8 mouse cellular contexts compared by ENCODE assay signal in the genomic region with DNA sequence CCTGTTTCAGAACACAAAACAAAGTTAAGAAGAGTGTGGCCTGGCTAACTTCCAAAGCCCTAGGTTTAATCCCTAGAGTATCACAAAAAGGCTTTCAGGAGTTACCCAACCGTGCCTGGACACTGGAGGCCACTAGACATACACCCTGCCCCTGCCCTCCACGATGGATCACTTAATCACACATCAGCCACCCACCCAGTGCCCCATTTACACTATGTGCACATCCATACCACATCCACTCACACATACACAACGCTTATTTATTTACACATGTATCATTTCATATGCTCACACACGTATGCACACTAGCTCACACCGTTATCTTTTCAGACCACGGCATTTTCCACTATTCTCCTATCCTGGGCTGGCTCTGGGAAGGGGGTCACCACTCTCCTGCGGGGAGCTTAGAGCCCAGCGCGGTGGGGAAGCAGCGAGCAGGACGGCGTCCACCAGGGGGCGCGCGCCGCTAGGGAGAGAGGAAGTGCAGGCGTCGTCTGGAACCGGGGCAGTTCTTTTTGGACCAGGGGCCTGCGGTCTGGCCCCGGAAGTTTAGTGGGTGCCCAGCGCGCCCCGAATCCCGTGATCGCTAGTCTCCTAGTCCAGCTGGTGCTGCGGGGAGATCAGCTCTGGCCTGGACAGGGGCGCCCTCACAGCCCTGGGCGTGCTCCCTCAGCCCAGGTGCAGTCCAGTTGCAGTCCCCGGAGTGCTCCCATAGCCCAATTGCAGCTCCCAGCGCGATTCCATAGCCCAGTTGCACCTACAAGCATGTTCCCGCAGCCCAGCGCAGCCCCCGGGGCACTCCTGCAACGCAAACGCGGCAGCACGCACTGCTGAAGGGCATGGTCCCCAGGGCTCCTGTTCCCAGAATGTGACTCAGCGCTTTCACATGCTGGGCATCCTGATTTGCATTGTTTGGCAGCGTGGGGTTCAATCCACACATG. TPM values are rescaled to one million over a fixed set of nuclear protein-coding genes. Genes with fewer than 3 reads are reported as not detected.
DNase-seq lines count a peak whose midpoint lies in the region; ATAC-seq and TF ChIP-seq lines count a peak whose summit lies in the region.

No protein-coding gene starts in this region.

- no peaks in the 10 kb centered on the region for H3K79me2 ChIP-seq in MEL (ENCODE audit: control insufficient read depth, insufficient read depth, low read length, poor library complexity)

- TF ChIP-seq RAD21 in MEL (IDR thresholded peaks at IDR 0.05; ENCODE audit: low read depth, low read length) = peak; percentile 96

- WGBS in cerebellum, adult 2 months = 3% methylated on average over 41 of the region's 41 CpGs
- WGBS in forebrain, postnatal 0 days = 3% methylated on average over 39 of the region's 41 CpGs
- WGBS in hindbrain, embryonic 10.5 days = 2% methylated on average over 41 of the region's 41 CpGs
- WGBS in lung, embryonic 16.5 days = 2% methylated on average over 41 of the region's 41 CpGs

- H3K36me3 ChIP-seq in MEL (ENCODE audit: control insufficient read depth in 1 of 2, insufficient read depth in 2 of 2, low read length in 2 of 2) = no peaks in the 10 kb centered on the region
- H3K36me3 ChIP-seq in forebrain, postnatal 0 days (ENCODE audit: insufficient read depth) = no peaks in the 10 kb centered on the region
- no peaks in the 10 kb centered on the region for H3K36me3 ChIP-seq in hindbrain, embryonic 10.5 days
- H3K36me3 ChIP-seq in lung, embryonic 16.5 days (ENCODE audit: control insufficient read depth, insufficient read depth, low read length) = no peaks in the 10 kb centered on the region

- TF ChIP-seq POLR2A in MEL (IDR thresholded peaks at IDR 0.05; ENCODE audit: control insufficient read depth in 1 of 2, insufficient read depth in 1 of 2, low read depth in 1 of 2, low read length in 2 of 2, poor library complexity in 1 of 2) = no peak; a peak in 2 of 4 replicates
- no peak for TF ChIP-seq POLR2A in cerebellum, adult 2 months (IDR thresholded peaks at IDR 0.05; ENCODE audit: borderline replicate concordance, insufficient read depth, low read length)

- H3K27ac ChIP-seq in MEL (ENCODE audit: control insufficient read depth, low read depth, low read length) = no peak overlapping the region
- no peak overlapping the region for H3K27ac ChIP-seq in cerebellum, adult 2 months (ENCODE audit: insufficient read depth, low read length)
- no peak overlapping the region for H3K27ac ChIP-seq in forebrain, postnatal 0 days (ENCODE audit: low read depth, low read length)
- H3K27ac ChIP-seq in hindbrain, embryonic 10.5 days = peak overlapping the region; percentile 88
- H3K27ac ChIP-seq in lung, embryonic 16.5 days (ENCODE audit: low read length) = no peak overlapping the region

- peak; percentile 75 to 100 (median 99) for TF ChIP-seq CTCF in MEL (IDR thresholded peaks at IDR 0.05 in 2 of 3, conservative IDR thresholded peaks at IDR 0.05 in 1 of 3; ENCODE audit: control insufficient read depth in 1 of 3, insufficient read depth in 1 of 3, low read depth in 2 of 3, low read length in 3 of 3, poor library complexity in 1 of 3, severe bottlenecking in 1 of 3)
- TF ChIP-seq CTCF in cerebellum, adult 2 months (IDR thresholded peaks at IDR 0.05; ENCODE audit: borderline replicate concordance, insufficient read depth, low read depth, low read length) = peak; percentile 88
- TF ChIP-seq CTCF in forebrain, postnatal 0 days (IDR thresholded peaks at IDR 0.05; ENCODE audit: low read depth) = peak; percentile 97

- no peaks in the 10 kb centered on the region for H3K9me3 ChIP-seq in MEL (replicated peaks; ENCODE audit: insufficient read depth, low read length)
- no peaks in the 10 kb centered on the region for H3K9me3 ChIP-seq in forebrain, postnatal 0 days (ENCODE audit: low read length)
- no peaks in the 10 kb centered on the region for H3K9me3 ChIP-seq in hindbrain, embryonic 10.5 days
- no peaks in the 10 kb centered on the region for H3K9me3 ChIP-seq in lung, embryonic 16.5 days (ENCODE audit: control insufficient read depth, low read length)

- DNase-seq in MEL (ENCODE audit: low read depth, low spot score) = peak; percentile 91
- peak; percentile 70 to 85 for DNase-seq in cerebellum, adult 2 months
- DNase-seq in forebrain, postnatal 0 days = peak; percentile 87
- peak; percentile 86 for DNase-seq in hindbrain, embryonic 10.5 days (ENCODE audit: low spot score)
- peak; percentile 66 for DNase-seq in layer of hippocampus, adult 9-10 months (ENCODE audit: low spot score)
- DNase-seq in ovary, adult 18-20 months (ENCODE audit: low spot score) = peak; percentile 54
- DNase-seq in thymus, postnatal 0 days (ENCODE audit: low spot score) = peak; percentile 83

- no peaks in the 10 kb centered on the region; a peak in 1 of 4 replicates for H3K27me3 ChIP-seq in MEL (ENCODE audit: control insufficient read depth in 1 of 2, insufficient read depth in 2 of 2, low read length in 2 of 2)
- no peaks in the 10 kb centered on the region for H3K27me3 ChIP-seq in cerebellum, adult 2 months (ENCODE audit: control insufficient read depth, insufficient read depth, low read length)
- H3K27me3 ChIP-seq in forebrain, postnatal 0 days (ENCODE audit: insufficient read depth, low read length) = no peaks in the 10 kb centered on the region
- peaks cover 33% of the 10 kb centered on the region for H3K27me3 ChIP-seq in hindbrain, embryonic 10.5 days (ENCODE audit: insufficient read depth, poor library complexity, severe bottlenecking)
- no peaks in the 10 kb centered on the region for H3K27me3 ChIP-seq in lung, embryonic 16.5 days (ENCODE audit: control insufficient read depth, insufficient read depth, low read depth, low read length)

- H3K4me1 ChIP-seq in MEL (ENCODE audit: control insufficient read depth in 1 of 2, insufficient read depth in 2 of 2, low read length in 2 of 2) = peaks cover 3 to 7% of the 10 kb centered on the region in 2 experiments; a peak in 1 of 4 replicates
- peaks cover 4% of the 10 kb centered on the region; the same call in 1 of the 2 replicates for H3K4me1 ChIP-seq in cerebellum, adult 2 months (ENCODE audit: control insufficient read depth, insufficient read depth, low read length)
- peaks cover 4% of the 10 kb centered on the region; the same call in 1 of the 2 replicates for H3K4me1 ChIP-seq in forebrain, postnatal 0 days (ENCODE audit: insufficient read depth)
- H3K4me1 ChIP-seq in hindbrain, embryonic 10.5 days (replicated peaks) = peaks cover 23% of the 10 kb centered on the region
- H3K4me1 ChIP-seq in lung, embryonic 16.5 days (replicated peaks; ENCODE audit: control insufficient read depth, insufficient read depth, low read length) = peaks cover 6% of the 10 kb centered on the region

- TF ChIP-seq EP300 in MEL (IDR thresholded peaks at IDR 0.05; ENCODE audit: low read depth in 1 of 2, low read length in 2 of 2) = no peak

- H3K4me3 ChIP-seq in MEL (ENCODE audit: control insufficient read depth in 1 of 2, insufficient read depth in 1 of 2, low read depth in 2 of 2, low read length in 2 of 2) = peak overlapping the region; percentile 44 to 66
- peak overlapping the region; percentile 14 for H3K4me3 ChIP-seq in cerebellum, adult 2 months (replicated peaks; ENCODE audit: insufficient read depth, low read depth, low read length)
- H3K4me3 ChIP-seq in forebrain, postnatal 0 days (ENCODE audit: low read depth, low read length) = peak overlapping the region; percentile 30
- peak overlapping the region; percentile 58 for H3K4me3 ChIP-seq in hindbrain, embryonic 10.5 days
- H3K4me3 ChIP-seq in lung, embryonic 16.5 days (ENCODE audit: low read length) = peak overlapping the region; percentile 53

- ATAC-seq in forebrain, postnatal 0 days = peak; percentile 94
- peak; percentile 89 for ATAC-seq in lung, embryonic 16.5 days (ENCODE audit: low read depth)

- peak overlapping the region; percentile 62 for H3K9ac ChIP-seq in MEL (ENCODE audit: control insufficient read depth, low read depth, low read length, poor library complexity, severe bottlenecking)
- peak overlapping the region; percentile 41; the same call in 1 of the 2 replicates for H3K9ac ChIP-seq in forebrain, postnatal 0 days
- peak overlapping the region; percentile 78 for H3K9ac ChIP-seq in lung, embryonic 16.5 days (ENCODE audit: low read length)

- H3K4me2 ChIP-seq in forebrain, postnatal 0 days (ENCODE audit: low read depth) = peak overlapping the region; percentile 78
- H3K4me2 ChIP-seq in lung, embryonic 16.5 days (ENCODE audit: low read depth, low read length) = peak overlapping the region; percentile 96

RNA-seq across cellular contexts. Expression of gene Exoc7, which starts 12.0 kb away (rescaled TPM):
- total RNA-seq in MEL (2012; rRNA removed) = 41.0 and 49.0 TPM in 2 replicates
- polyA plus RNA-seq in MEL (2012; ENCODE audit: insufficient read depth in 1 of 2, insufficient read length in 2 of 2, low read depth in 1 of 2, low replicate concordance in 2 of 2, missing spikeins in 1 of 2) = 100 to 1,000 TPM in 1 of 2 experiments, 10 to 100 TPM in 1; 45.4 to 526 TPM
- 104 and 118 TPM in 2 replicates for polyA plus RNA-seq in cerebellum, adult 2 months (2012; rRNA removed)
- total RNA-seq in forebrain, postnatal 0 days (2014; rRNA removed) = 91.9 and 103 TPM in 2 replicates
- 133 and 144 TPM in 2 replicates for polyA plus RNA-seq in forebrain, postnatal 0 days (2015; fragmentation: Nextera tagmentation; extraction: Ambion mirVana)
- polyA plus RNA-seq in hindbrain, embryonic 10.5 days (2016; fragmentation: Nextera tagmentation; extraction: Ambion mirVana) = 52.2 and 79.2 TPM in 2 replicates
- polyA plus RNA-seq in lung, embryonic 16.5 days (2015; fragmentation: Nextera tagmentation; extraction: Ambion mirVana) = 62.8 and 68.5 TPM in 2 replicates
- 73.0 and 74.5 TPM in 2 replicates for polyA plus RNA-seq in thymus, postnatal 0 days (2015; fragmentation: Nextera tagmentation; extraction: Ambion mirVana)

RNA-seq across cellular contexts. Expression of gene Foxj1, which starts 16.2 kb away (rescaled TPM):
- 0.08 TPM in 1 of 2 replicates, not detected in the other for total RNA-seq in MEL (2012; rRNA removed)
- polyA plus RNA-seq in MEL (2012; ENCODE audit: insufficient read depth in 1 of 2, insufficient read length in 2 of 2, low read depth in 1 of 2, low replicate concordance in 2 of 2, missing spikeins in 1 of 2) = under 1 TPM in 1 of 2 experiments, not detected in 1; 0.07 TPM
- 13.9 and 15.7 TPM in 2 replicates for polyA plus RNA-seq in cerebellum, adult 2 months (2012; rRNA removed)
- 24.8 and 37.6 TPM in 2 replicates for total RNA-seq in forebrain, postnatal 0 days (2014; rRNA removed)
- 15.7 and 19.9 TPM in 2 replicates for polyA plus RNA-seq in forebrain, postnatal 0 days (2015; fragmentation: Nextera tagmentation; extraction: Ambion mirVana)
- 15.1 and 29.1 TPM in 2 replicates for polyA plus RNA-seq in hindbrain, embryonic 10.5 days (2016; fragmentation: Nextera tagmentation; extraction: Ambion mirVana)
- polyA plus RNA-seq in lung, embryonic 16.5 days (2015; fragmentation: Nextera tagmentation; extraction: Ambion mirVana) = 22.1 and 24.6 TPM in 2 replicates
- polyA plus RNA-seq in thymus, postnatal 0 days (2015; fragmentation: Nextera tagmentation; extraction: Ambion mirVana) = 1.3 and 1.5 TPM in 2 replicates

RNA-seq across cellular contexts. Expression of gene Galr2, which starts 38.2 kb away (rescaled TPM):
- 0.20 and 0.35 TPM in 2 replicates for total RNA-seq in MEL (2012; rRNA removed)
- polyA plus RNA-seq in MEL (2012; ENCODE audit: insufficient read depth in 1 of 2, insufficient read length in 2 of 2, low read depth in 1 of 2, low replicate concordance in 2 of 2, missing spikeins in 1 of 2) = 1 to 10 TPM in 1 of 2 experiments, not detected in 1; 1.2 TPM
- polyA plus RNA-seq in cerebellum, adult 2 months (2012; rRNA removed) = 0.05 TPM in 1 of 2 replicates, not detected in the other
- not detected in 2 replicates for total RNA-seq in forebrain, postnatal 0 days (2014; rRNA removed)
- 0.20 and 0.36 TPM in 2 replicates for polyA plus RNA-seq in forebrain, postnatal 0 days (2015; fragmentation: Nextera tagmentation; extraction: Ambion mirVana)
- polyA plus RNA-seq in hindbrain, embryonic 10.5 days (2016; fragmentation: Nextera tagmentation; extraction: Ambion mirVana) = 0.11 and 0.33 TPM in 2 replicates
- polyA plus RNA-seq in lung, embryonic 16.5 days (2015; fragmentation: Nextera tagmentation; extraction: Ambion mirVana) = 0.21 and 0.25 TPM in 2 replicates
- 0.49 and 0.59 TPM in 2 replicates for polyA plus RNA-seq in thymus, postnatal 0 days (2015; fragmentation: Nextera tagmentation; extraction: Ambion mirVana)

RNA-seq across cellular contexts. Expression of gene Srp68, which starts 45.0 kb away (rescaled TPM):
- 163 and 180 TPM in 2 replicates for total RNA-seq in MEL (2012; rRNA removed)
- polyA plus RNA-seq in MEL (2012; ENCODE audit: insufficient read depth in 1 of 2, insufficient read length in 2 of 2, low read depth in 1 of 2, low replicate concordance in 2 of 2, missing spikeins in 1 of 2) = 100 to 1,000 TPM; 146 to 228 TPM
- 76.4 and 79.2 TPM in 2 replicates for polyA plus RNA-seq in cerebellum, adult 2 months (2012; rRNA removed)
- total RNA-seq in forebrain, postnatal 0 days (2014; rRNA removed) = 18.5 and 24.5 TPM in 2 replicates
- polyA plus RNA-seq in forebrain, postnatal 0 days (2015; fragmentation: Nextera tagmentation; extraction: Ambion mirVana) = 42.4 and 51.3 TPM in 2 replicates
- 96.2 and 100 TPM in 2 replicates for polyA plus RNA-seq in hindbrain, embryonic 10.5 days (2016; fragmentation: Nextera tagmentation; extraction: Ambion mirVana)
- polyA plus RNA-seq in lung, embryonic 16.5 days (2015; fragmentation: Nextera tagmentation; extraction: Ambion mirVana) = 75.3 and 79.2 TPM in 2 replicates
- polyA plus RNA-seq in thymus, postnatal 0 days (2015; fragmentation: Nextera tagmentation; extraction: Ambion mirVana) = 86.4 and 89.0 TPM in 2 replicates
